Mouse (Mus musculus) neural tube, embryonic 15.5 days (tissue): ENCODE results near the gene Snx14. TPM values are rescaled to one million over a fixed set of nuclear protein-coding genes. Genes with fewer than 3 reads are reported as not detected.

ENCODE experiments used
- ATAC-seq: fragments of 200-750 bp; cut with Nextera tagmentation; 2 replicates; pipeline ENCODE4 v1.8.0; 2017; ENCODE audit warnings: mild to moderate bottlenecking, moderate TSS enrichment, moderate library complexity; ENCODE audit not compliant: low FRiP score
- H3K27ac ChIP-seq: fragments of 300-500 bp; sonication (generic); replicated peaks from 2 replicates; pipeline ENCODE4 v1.5.1; 2015; ENCODE audit warnings: mild to moderate bottlenecking, inconsistent platforms
- H3K27me3 ChIP-seq: fragments of 300-500 bp; sonication (generic); replicated peaks from 2 replicates; pipeline ENCODE4 v1.6.1; 2015; ENCODE audit warnings: inconsistent platforms
- H3K36me3 ChIP-seq: fragments of 300-500 bp; sonication (generic); 2 replicates; pipeline ENCODE4 v1.6.1; 2015; ENCODE audit warnings: inconsistent platforms
- H3K4me1 ChIP-seq: fragments of 300-500 bp; sonication (generic); 2 replicates; pipeline ENCODE4 v1.6.1; 2015; ENCODE audit warnings: inconsistent platforms
- H3K4me2 ChIP-seq: fragments of 300-500 bp; sonication (generic); 2 replicates; pipeline ENCODE4 v1.6.1; 2015; ENCODE audit warnings: inconsistent platforms, mild to moderate bottlenecking, moderate library complexity
- H3K4me3 ChIP-seq: fragments of 300-500 bp; sonication (generic); replicated peaks from 2 replicates; pipeline ENCODE4 v1.5.1; 2015; ENCODE audit warnings: mild to moderate bottlenecking, inconsistent platforms
- H3K9ac ChIP-seq: fragments of 300-500 bp; sonication (generic); replicated peaks from 2 replicates; pipeline ENCODE4 v1.6.1; 2015; ENCODE audit warnings: mild to moderate bottlenecking, inconsistent platforms
- H3K9me3 ChIP-seq: fragments of 300-500 bp; sonication (generic); replicated peaks from 2 replicates; pipeline ENCODE4 v1.6.1; 2016; ENCODE audit warnings: inconsistent platforms
- WGBS: fragments of 180-500 bp; shearing (Covaris S2); methylation state at CpG from one replicate; pipeline ENCODE4 v1.1.7; 2015; ENCODE audit warnings: mixed read lengths; 5-methylcytosine and 5-hydroxymethylcytosine counted together
- polyA plus RNA-seq: library from polyadenylated mRNA; unstranded; fragments of >200 nt; fragmentation: Nextera tagmentation; extraction: Ambion mirVana; gene quantifications from 2 replicates; pipeline ENCODE4 v1.2.1, GENCODE M21; 2015

Snx14 gene
- polyA plus RNA-seq, 1 experiment from 2014 or later = 35.9 TPM

DNA sequence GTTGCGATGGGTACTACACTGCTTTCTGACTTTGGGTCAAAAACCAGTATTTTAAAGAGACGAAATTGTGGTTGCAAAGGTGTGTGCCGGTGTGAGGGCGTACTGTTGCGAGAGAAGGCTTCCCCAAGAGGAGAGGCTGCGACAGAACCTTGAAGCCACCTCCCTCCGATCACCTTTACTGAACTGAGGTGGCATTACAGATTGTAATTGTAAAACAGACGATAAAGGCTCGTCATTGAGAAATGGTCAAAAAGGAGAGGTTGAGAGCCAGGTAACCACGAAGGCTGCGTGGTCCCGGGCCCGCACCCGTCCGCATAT is 562 bp downstream of the Snx14 start:
- WGBS = 3% methylated on average over 15 of the region's 15 CpGs
- Histone ChIP-seq H3K9me3 (no peaks in the 10 kb centered on the region), H3K4me2 (peak overlapping the region; percentile 83), H3K36me3 (no peaks in the 10 kb centered on the region), H3K4me3 (peak overlapping the region; percentile 87), H3K4me1 (peaks cover 23% of the 10 kb centered on the region), H3K27ac (peak overlapping the region; percentile 94), H3K27me3 (no peaks in the 10 kb centered on the region), H3K9ac (peak overlapping the region; percentile 90)
- ATAC-seq = peak; percentile 23; the same call in 1 of the 2 replicates

DNA sequence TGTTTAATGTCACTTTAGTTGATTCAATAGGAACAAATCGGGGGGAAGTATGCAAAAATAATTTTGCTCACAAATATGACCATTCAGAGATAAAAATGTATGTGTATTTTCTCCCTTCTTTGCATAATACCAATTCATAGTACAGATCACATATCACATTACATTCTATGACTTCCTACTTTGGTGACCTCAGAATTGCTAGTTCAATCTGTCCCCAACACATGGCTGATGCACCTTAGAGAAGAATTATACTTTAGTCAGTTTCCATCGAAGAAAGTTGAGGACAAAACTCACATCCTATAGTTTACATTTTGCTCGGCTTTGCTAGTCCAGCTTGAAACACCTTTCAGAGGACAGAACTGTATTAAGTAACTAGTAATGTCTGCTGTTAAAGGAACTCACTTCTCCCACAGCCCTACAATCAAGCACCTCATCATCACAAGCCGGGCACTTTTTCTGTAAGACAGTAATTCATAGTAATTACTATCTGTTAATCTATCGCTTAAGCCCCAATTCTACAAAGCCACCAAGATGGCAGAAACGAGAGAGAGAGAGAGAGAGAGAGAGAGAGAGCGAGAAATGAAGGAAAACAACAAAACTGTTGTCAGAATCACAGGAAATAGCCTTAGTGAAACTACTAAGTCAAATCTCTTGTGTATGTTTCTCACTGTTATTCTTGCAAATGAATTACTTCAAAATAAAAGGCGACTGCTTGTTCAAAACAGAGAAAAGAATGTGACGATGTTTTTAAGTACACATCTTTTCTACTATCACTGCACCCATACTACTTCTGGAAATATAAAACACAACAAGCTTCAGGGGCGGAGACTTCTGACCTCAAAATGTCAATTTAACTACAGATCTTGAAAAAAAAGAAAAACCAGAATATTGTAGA is 1.2 kb downstream of the Snx14 start:
- ATAC-seq = no peak
- Histone ChIP-seq H3K4me3 (peak overlapping the region; percentile 87), H3K9me3 (no peaks in the 10 kb centered on the region), H3K4me2 (peak overlapping the region; percentile 83), H3K9ac (peak overlapping the region; percentile 90), H3K27me3 (no peaks in the 10 kb centered on the region), H3K4me1 (peaks cover 23% of the 10 kb centered on the region), H3K27ac (peak overlapping the region; percentile 94; the same call in 1 of the 2 replicates), H3K36me3 (no peaks in the 10 kb centered on the region)
- WGBS = 52% methylated on average over 10 of the region's 10 CpGs

DNA sequence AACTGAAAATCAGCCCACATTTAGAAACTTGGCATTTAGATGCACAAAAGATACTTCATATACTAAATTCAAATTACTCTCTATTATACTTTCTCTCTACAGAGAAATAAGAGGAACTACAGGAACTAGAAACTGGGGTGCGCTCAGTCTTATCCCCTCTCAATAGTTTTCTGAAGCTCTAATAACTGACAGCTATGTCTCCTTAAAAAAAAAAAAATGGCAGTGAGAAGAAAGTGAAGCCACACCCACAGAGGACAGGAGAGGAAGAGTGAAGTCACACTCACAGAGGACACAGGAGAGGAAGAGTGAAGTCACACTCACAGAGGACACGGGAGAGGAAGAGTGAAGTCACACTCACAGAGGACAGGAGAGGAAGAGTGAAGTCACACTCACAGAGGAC is 14.4 kb downstream of the Snx14 start:
- Histone ChIP-seq H3K4me3 (no peak overlapping the region), H3K27me3 (no peaks in the 10 kb centered on the region), H3K27ac (no peak overlapping the region), H3K4me1 (no peaks in the 10 kb centered on the region), H3K4me2 (no peak overlapping the region), H3K36me3 (peaks cover 13% of the 10 kb centered on the region), H3K9me3 (no peaks in the 10 kb centered on the region), H3K9ac (no peak overlapping the region)
- ATAC-seq = no peak
- WGBS = 93% methylated on average over 2 of the region's 2 CpGs

DNA sequence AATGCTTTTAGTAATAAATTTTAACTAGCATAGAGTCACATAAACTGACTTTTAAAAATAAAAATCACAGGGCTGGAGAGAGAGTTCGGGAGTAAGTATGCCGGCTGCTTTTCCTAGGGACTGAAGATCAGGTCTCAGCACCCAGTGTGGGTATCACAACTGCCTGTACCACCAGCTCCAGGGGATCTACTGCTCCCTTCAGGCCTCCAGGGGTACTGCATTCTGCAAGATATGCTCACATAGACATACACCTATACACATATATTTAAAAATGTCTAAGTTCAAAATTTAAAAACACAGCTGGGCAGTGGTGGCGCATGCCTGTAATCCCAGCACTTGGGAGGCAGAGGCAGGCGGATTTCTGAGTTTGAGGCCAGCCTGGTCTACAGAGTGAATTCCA is 16.3 kb downstream of the Snx14 start:
- Histone ChIP-seq H3K9me3 (no peaks in the 10 kb centered on the region), H3K4me1 (no peaks in the 10 kb centered on the region), H3K4me3 (no peak overlapping the region), H3K27me3 (no peaks in the 10 kb centered on the region), H3K27ac (no peak overlapping the region), H3K9ac (no peak overlapping the region), H3K4me2 (no peak overlapping the region), H3K36me3 (peaks cover 18% of the 10 kb centered on the region)
- no peak for ATAC-seq
- 100% methylated on average over 4 of the region's 4 CpGs for WGBS

DNA sequence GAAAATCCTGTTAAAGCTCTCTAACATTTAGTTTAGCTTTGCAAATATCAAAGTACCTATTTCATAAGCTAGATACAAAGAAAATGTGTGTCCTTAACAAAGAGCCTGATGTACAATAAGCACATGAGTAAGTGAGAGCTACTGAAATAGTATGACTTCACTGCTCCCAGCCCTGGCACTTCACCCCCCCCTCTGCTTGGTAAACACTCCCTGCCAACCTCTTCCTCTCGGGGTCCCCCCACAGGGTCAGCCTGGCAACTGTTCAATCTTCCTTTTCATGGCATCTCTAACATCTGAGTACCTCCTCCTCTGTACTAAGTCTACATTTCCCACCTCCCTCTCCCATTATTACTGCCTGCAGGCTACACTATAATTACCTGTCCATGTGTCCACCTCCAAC is 22.0 kb downstream of the Snx14 start:
- Histone ChIP-seq H3K27ac (no peak overlapping the region), H3K4me2 (no peak overlapping the region), H3K9ac (no peak overlapping the region), H3K4me3 (no peak overlapping the region), H3K27me3 (no peaks in the 10 kb centered on the region), H3K36me3 (peaks cover 20% of the 10 kb centered on the region), H3K9me3 (no peaks in the 10 kb centered on the region), H3K4me1 (no peaks in the 10 kb centered on the region)
- 58% methylated on average over 1 of the region's 1 CpGs for WGBS
- no peak for ATAC-seq

DNA sequence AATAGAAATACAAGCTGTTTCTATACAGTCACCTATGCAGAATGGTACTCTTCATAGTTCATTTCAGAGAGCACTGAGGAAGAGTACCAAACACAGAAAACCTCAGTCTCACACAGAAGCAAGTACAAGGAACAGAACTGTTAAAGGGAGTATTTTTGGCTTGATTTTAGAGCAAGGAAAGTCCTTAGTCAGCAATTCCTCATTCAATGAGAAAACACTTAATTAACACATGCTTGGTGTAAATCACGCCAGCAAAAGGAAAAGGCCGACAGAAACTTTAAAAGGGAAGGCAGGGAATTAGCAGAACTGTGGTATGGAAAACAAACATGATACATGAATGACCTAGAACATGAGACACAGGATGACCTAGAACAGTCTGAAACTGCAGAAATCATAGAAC is 28.8 kb downstream of the Snx14 start:
- H3K4me1 ChIP-seq = no peaks in the 10 kb centered on the region

DNA sequence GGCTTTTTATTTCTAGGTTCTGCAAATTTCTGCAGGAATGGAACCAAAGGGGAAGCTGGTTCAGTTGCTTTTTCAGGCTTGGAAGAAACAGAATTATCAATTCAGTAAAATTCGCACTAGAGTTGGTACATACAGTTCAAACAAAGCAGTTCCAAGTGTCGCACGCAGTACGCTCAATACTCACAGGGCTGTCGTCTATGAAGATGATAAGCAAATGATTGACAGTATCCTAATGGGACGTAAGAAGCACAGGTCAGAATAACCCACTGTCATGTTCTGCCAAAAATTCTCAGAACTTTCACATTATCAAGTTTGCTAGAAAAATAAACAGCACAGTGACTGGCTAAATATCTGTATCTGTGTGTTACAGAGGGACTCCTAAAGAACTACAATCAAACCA is 34.2 kb downstream of the Snx14 start:
- 95% methylated on average over 6 of the region's 6 CpGs for WGBS
- Histone ChIP-seq H3K36me3 (peaks cover 25% of the 10 kb centered on the region), H3K9ac (no peak overlapping the region), H3K27me3 (no peaks in the 10 kb centered on the region), H3K27ac (no peak overlapping the region), H3K4me3 (no peak overlapping the region), H3K4me1 (no peaks in the 10 kb centered on the region), H3K9me3 (no peaks in the 10 kb centered on the region), H3K4me2 (no peak overlapping the region)
- ATAC-seq = no peak

More for the DNA sequence above, 28.8 kb downstream of the Snx14 start:
- Histone ChIP-seq H3K27ac (no peak overlapping the region), H3K4me2 (no peak overlapping the region), H3K27me3 (no peaks in the 10 kb centered on the region), H3K36me3 (peaks cover 17% of the 10 kb centered on the region), H3K9me3 (no peaks in the 10 kb centered on the region), H3K4me3 (no peak overlapping the region), H3K9ac (no peak overlapping the region)
- WGBS = 77% methylated on average over 2 of the region's 2 CpGs
- ATAC-seq = no peak

DNA sequence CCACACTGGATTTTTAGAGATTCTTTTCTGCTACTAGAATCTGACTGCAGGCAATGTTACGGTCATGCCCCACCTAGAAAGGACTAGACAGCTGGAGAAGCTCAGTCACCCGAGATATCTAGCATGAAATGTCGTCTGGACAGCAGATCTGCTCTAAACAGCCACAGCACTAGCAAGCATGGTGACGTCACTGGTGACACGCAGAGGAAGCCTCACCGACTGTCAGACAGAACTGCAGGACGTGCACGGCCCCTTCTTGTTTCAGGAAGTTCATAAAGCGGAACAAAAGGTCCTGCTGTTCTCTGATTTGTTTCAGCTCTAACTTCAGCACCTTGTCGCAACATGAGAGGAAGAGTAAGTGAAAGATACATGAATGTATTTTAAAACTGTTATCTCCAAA is 34.7 kb downstream of the Snx14 start:
- H3K27me3 ChIP-seq = no peaks in the 10 kb centered on the region
- WGBS = 76% methylated on average over 10 of the region's 10 CpGs
- H3K4me3 ChIP-seq = no peak overlapping the region
- peaks cover 22% of the 10 kb centered on the region for H3K36me3 ChIP-seq
- no peak for ATAC-seq
- no peak overlapping the region for H3K27ac ChIP-seq
- H3K9ac ChIP-seq = no peak overlapping the region
- no peaks in the 10 kb centered on the region for H3K9me3 ChIP-seq
- no peak overlapping the region for H3K4me2 ChIP-seq
- no peaks in the 10 kb centered on the region for H3K4me1 ChIP-seq

DNA sequence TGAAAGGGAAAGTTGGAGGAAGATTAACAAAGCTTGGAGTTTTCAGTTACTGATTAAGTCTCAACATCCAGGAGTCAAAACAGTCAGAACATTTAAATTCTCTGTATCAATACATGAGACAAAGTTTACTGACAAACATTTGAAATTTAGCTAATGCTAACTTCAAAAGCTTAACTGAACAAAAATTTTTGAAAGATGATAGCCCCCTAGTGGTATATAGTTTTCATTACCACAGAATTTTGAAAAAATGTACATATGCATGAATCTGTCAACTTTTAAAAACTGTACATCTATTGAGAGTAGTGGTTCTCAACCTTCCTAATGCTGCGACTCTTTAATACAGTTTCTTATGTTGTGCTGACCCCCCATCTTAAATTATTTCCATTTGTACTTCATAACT is 40.3 kb downstream of the Snx14 start:
- Histone ChIP-seq H3K4me1 (no peaks in the 10 kb centered on the region), H3K27ac (no peak overlapping the region), H3K36me3 (peaks cover 44% of the 10 kb centered on the region), H3K27me3 (no peaks in the 10 kb centered on the region), H3K9me3 (no peaks in the 10 kb centered on the region), H3K4me3 (no peak overlapping the region), H3K9ac (no peak overlapping the region), H3K4me2 (no peak overlapping the region)
- no peak for ATAC-seq
- WGBS = 90% methylated on average over 1 of the region's 1 CpGs

DNA sequence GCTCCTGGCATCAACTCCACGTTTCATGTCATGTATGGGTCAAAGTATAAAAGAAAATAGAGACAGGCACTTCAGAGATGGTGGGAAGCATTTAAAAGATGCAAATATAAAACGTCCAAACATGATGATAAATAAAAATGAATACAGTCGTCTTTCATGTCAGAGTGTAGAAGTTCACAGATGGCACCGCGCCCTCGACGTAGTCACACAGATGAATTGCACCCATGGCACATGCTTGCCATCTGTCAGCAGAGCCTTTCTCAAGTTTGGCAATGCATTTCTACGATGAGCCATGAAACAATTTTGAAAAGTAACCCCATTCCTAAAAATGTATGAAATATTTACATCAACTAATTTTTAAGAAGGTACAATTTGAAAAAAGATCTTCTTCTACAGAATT is 43.9 kb downstream of the Snx14 start:
- Histone ChIP-seq H3K27me3 (no peaks in the 10 kb centered on the region), H3K4me2 (no peak overlapping the region), H3K4me3 (no peak overlapping the region), H3K9me3 (no peaks in the 10 kb centered on the region), H3K27ac (no peak overlapping the region), H3K4me1 (no peaks in the 10 kb centered on the region), H3K9ac (no peak overlapping the region), H3K36me3 (peaks cover 46% of the 10 kb centered on the region)
- ATAC-seq = no peak
- 61% methylated on average over 8 of the region's 8 CpGs for WGBS

DNA sequence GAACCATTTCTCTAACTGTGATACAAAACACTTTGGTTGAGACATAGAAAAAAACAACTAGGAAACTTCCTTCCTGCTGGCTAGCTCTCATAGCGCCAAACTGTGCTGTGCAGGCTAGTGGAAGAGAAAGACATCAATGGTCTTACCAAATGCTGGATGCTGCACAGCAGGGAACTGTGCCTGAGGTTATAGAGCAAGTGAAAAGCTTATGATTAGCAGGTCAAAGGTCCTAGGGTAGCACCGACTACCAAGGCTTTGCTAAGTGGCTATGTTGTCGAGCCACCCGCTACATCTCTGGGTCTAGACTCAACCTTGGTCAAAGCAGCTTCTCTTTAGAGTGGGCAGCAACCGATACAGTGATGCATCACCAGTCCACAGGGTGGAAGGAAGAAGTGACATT is 49.9 kb downstream of the Snx14 start:
- WGBS = 82% methylated on average over 5 of the region's 5 CpGs
- Histone ChIP-seq H3K9me3 (no peaks in the 10 kb centered on the region), H3K27ac (no peak overlapping the region), H3K9ac (no peak overlapping the region), H3K4me3 (no peak overlapping the region), H3K4me1 (no peaks in the 10 kb centered on the region), H3K4me2 (no peak overlapping the region), H3K36me3 (peaks cover 40% of the 10 kb centered on the region), H3K27me3 (no peaks in the 10 kb centered on the region)
- no peak for ATAC-seq

DNA sequence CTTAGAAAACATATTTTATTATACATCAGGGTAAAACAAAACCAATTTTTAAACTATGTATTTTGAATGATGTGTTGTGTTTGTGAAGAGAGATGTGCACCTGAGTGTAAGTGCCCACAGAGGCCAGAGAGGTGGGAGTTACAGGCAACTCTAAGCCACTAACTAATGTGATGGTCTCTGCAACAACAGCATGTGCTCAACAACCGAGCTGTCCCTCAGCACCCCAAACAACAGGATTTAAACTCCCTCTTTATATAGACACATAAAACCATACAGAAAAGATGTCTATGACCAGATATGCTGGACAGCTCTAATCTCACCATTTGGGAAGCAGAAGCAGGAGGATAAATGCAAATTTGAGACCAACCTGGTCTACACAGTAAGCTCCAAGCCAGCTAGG is 58.2 kb downstream of the Snx14 start:
- no peak overlapping the region for H3K27ac ChIP-seq
- no peaks in the 10 kb centered on the region for H3K9me3 ChIP-seq
- no peak overlapping the region for H3K9ac ChIP-seq
- no peaks in the 10 kb centered on the region for H3K4me1 ChIP-seq
- 84% methylated on average over 1 of the region's 1 CpGs for whole genome bisulfite sequencing
- H3K4me2 ChIP-seq = no peak overlapping the region
- no peak overlapping the region for H3K4me3 ChIP-seq
- peaks cover 46% of the 10 kb centered on the region for H3K36me3 ChIP-seq
- no peaks in the 10 kb centered on the region for H3K27me3 ChIP-seq
- ATAC-seq = no peak
